Mouse (Mus musculus): Measurements from ENCODE around the gene Poglut1. TPM values are rescaled to one million over a fixed set of nuclear protein-coding genes. Genes with fewer than 3 reads are reported as not detected.

Poglut1 gene
- polyA plus RNA-seq, 1 experiment, result not detected

DNA sequence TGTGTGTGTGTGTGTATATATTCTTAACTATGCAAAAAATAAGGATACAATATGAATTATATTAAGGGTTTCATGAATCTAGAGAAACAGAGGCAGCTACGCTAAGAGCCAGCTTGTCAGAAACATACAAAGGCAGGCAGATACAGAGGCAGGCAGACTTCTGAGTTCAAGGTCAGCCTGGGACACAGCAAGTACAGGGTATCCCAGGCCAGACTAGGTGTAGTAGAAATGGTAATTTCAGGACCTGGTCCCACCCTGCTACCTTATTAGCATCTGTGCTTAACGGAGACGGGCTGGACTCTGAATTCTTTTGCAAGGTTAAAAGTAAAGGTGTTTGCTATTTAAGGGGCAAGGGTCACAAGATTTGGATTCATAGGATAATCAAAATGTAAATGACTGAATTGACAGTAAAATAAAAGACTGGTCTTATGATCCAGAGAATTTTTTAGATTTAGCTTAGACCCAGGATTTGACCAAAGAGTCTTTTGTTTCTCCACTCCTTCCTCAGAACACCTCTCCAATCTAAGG, 8.2 kb upstream of the Poglut1 start, which contains the start of gene Tmem39a:
Gene Tmem39a, plus strand, starts transcription at position 478 of the 528 bp plus-strand sequence.
- no peak for TF ChIP-seq POLR2A (IDR thresholded peaks at IDR 0.05; ENCODE audit: insufficient read depth, low read depth, low read length)
- TF ChIP-seq CTCF (IDR thresholded peaks at IDR 0.05; ENCODE audit: insufficient read depth, low read depth, low read length), result no peak
- H3K4me1 ChIP-seq (ENCODE audit: control insufficient read depth, insufficient read depth, low read length), result no peaks in the 10 kb centered on the region
- H3K27ac ChIP-seq (ENCODE audit: insufficient read depth, low read depth, low read length), result no peak within 1 kb of the TSS
- WGBS, result 84% methylated on average over 3 of the region's 3 CpGs
- no peak within 1 kb of the TSS for H3K4me3 ChIP-seq (ENCODE audit: insufficient read depth, low read depth, low read length)

DNA sequence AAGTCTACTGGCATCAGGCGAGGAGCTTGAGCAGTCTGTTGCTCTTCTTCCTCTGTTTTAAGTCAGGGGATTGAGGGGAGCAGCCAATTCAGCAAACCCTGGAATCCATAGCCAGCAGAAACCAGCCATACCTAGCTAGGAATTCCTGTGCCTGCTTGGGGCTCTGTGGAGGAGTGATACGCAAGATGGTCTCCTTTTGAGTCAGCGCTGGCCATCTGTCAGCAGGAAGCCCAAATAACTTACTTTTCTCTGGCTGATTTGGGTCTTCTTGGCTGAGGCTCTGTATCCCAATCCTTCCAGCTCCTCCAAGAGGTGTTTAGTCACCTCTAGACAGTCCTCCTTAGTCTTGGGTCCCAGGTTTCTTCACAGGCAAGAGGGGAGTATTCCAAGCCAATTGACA, 5.9 kb upstream of the Poglut1 start:
- H3K27ac ChIP-seq (ENCODE audit: insufficient read depth, low read depth, low read length), result no peak overlapping the region
- 80% methylated on average over 3 of the region's 3 CpGs for WGBS
- no peak overlapping the region for H3K4me3 ChIP-seq (ENCODE audit: insufficient read depth, low read depth, low read length)
- H3K4me1 ChIP-seq (ENCODE audit: control insufficient read depth, insufficient read depth, low read length), result no peaks in the 10 kb centered on the region
- TF ChIP-seq POLR2A (IDR thresholded peaks at IDR 0.05; ENCODE audit: insufficient read depth, low read depth, low read length), result no peak
- TF ChIP-seq CTCF (IDR thresholded peaks at IDR 0.05; ENCODE audit: insufficient read depth, low read depth, low read length), result no peak

DNA sequence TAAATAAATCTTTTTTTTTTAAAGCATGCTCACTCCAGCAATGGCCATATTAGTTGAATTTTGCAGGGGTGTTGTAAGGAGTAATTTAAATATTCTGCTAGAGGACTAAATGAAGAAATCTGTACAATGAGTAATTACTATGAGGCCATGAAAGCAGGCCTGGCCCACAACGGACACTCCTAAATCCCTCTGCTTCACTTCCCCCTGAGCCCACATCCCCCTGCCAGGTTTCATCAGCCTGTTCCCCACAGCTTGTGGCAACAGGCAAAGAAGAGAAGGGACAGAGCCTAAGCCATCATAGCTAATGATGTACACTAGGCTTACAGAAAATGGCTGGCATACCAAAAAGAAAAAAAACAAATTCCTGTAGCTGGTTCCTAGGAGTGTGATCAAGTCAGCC, 2.1 kb downstream of the Poglut1 start:
- H3K4me1 ChIP-seq (ENCODE audit: control insufficient read depth, insufficient read depth, low read length), result peaks cover 7% of the 10 kb centered on the region

DNA sequence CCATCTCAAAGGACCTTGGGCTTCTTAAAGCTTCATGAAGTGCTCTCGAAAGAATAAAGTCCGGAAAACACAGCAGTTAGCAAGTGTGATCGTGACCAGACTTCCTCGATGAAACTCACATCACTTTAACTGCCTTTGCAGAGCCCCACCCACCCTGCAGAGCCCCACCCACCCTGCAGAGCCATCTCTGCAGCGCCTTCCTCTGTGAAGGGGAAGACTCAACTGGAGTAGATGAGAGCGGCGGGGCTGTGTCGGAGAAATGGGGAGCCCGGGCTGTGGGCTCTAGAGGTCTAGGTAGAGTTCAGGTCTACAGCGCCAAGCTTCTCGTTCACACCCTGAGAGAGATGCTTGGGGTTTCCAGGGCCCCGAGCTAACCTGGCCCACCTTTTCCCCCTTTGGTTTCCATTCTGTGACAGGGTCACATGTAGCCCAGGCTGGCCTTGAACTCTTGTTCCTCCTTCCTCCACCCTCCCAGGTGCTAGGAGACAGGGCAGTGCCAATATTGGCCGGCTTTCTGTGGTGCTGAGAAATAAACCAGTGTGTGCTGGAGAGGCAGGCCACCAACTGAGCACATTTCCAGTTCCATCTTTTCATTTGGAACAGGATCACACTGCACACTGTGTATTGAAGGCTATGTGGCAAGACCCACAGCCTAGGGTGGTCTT, 11.2 kb downstream of the Poglut1 start:
- Histone ChIP-seq H3K4me1 (ENCODE audit: control insufficient read depth, insufficient read depth, low read length) (no peaks in the 10 kb centered on the region), H3K4me3 (ENCODE audit: insufficient read depth, low read depth, low read length) (no peak overlapping the region), H3K27ac (ENCODE audit: insufficient read depth, low read depth, low read length) (no peak overlapping the region)
- no peak for TF ChIP-seq POLR2A (IDR thresholded peaks at IDR 0.05; ENCODE audit: insufficient read depth, low read depth, low read length)
- TF ChIP-seq CTCF (IDR thresholded peaks at IDR 0.05; ENCODE audit: insufficient read depth, low read depth, low read length), result no peak
- WGBS, result 88% methylated on average over 13 of the region's 13 CpGs

More for the DNA sequence above, 2.1 kb downstream of the Poglut1 start:
- WGBS, result 81% methylated on average over 1 of the region's 1 CpGs
- Histone ChIP-seq H3K27ac (ENCODE audit: insufficient read depth, low read depth, low read length) (no peak overlapping the region), H3K4me3 (ENCODE audit: insufficient read depth, low read depth, low read length) (no peak overlapping the region)
- TF ChIP-seq CTCF (IDR thresholded peaks at IDR 0.05; ENCODE audit: insufficient read depth, low read depth, low read length) (no peak), POLR2A (IDR thresholded peaks at IDR 0.05; ENCODE audit: insufficient read depth, low read depth, low read length) (no peak)

DNA sequence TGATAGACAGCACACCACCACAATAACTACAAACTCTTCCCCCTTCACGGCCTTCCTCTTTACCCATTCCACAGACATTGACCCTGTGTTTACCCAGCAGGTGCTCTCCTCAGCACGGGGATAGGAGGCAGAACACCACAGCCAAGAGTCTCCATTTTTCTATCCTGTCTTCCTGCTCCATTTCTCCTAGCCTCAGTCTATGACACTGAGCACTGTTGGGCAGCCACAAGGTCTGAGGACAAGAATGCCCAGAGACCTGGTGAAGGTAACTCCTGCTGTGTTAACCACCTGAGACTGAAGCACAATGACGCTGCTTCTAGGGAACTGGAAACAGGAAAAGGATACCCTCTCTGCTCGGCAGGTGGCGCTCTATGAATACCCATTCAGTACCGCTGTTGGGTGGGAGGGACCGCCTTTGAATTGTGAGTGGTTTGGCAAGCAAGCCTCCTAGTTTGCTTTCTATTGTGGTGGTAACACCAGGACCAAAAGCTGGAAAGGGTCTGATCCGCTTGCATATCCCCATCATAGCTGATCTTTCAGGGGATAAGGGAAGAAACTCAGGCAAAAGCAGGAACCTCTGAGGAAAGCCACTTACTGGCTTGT, 13.4 kb downstream of the Poglut1 start:
- WGBS, result 19% methylated on average over 8 of the region's 8 CpGs
- TF ChIP-seq POLR2A (IDR thresholded peaks at IDR 0.05; ENCODE audit: insufficient read depth, low read depth, low read length) (no peak), CTCF (IDR thresholded peaks at IDR 0.05; ENCODE audit: insufficient read depth, low read depth, low read length) (peak; percentile 60)
- H3K27ac ChIP-seq (ENCODE audit: insufficient read depth, low read depth, low read length), result no peak overlapping the region
- H3K4me1 ChIP-seq (ENCODE audit: control insufficient read depth, insufficient read depth, low read length), result no peaks in the 10 kb centered on the region
- no peak overlapping the region for H3K4me3 ChIP-seq (ENCODE audit: insufficient read depth, low read depth, low read length)

DNA sequence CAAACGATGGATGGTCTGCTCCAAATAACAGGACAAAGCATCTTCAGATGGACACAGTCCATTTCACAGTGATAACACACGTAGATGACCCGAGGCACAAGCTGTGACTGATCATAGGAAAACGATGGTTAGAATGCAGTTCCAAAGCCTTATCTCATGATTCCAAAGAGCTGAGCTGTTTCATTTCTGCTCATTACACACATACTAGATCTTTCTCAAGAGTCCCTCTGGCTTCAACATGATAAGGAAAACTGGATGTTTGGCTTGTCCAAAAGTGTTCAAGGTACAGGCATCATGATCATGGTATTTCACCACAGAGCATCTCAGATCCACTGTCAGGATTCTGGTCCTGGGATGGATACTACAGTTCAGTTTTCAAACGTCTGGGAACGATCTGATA, 23.8 kb downstream of the Poglut1 start:
- WGBS, result 89% methylated on average over 6 of the region's 6 CpGs
- TF ChIP-seq POLR2A (IDR thresholded peaks at IDR 0.05; ENCODE audit: insufficient read depth, low read depth, low read length) (no peak), CTCF (IDR thresholded peaks at IDR 0.05; ENCODE audit: insufficient read depth, low read depth, low read length) (no peak)
- Histone ChIP-seq H3K27ac (ENCODE audit: insufficient read depth, low read depth, low read length) (no peak overlapping the region), H3K4me3 (ENCODE audit: insufficient read depth, low read depth, low read length) (no peak overlapping the region), H3K4me1 (ENCODE audit: control insufficient read depth, insufficient read depth, low read length) (no peaks in the 10 kb centered on the region)

DNA sequence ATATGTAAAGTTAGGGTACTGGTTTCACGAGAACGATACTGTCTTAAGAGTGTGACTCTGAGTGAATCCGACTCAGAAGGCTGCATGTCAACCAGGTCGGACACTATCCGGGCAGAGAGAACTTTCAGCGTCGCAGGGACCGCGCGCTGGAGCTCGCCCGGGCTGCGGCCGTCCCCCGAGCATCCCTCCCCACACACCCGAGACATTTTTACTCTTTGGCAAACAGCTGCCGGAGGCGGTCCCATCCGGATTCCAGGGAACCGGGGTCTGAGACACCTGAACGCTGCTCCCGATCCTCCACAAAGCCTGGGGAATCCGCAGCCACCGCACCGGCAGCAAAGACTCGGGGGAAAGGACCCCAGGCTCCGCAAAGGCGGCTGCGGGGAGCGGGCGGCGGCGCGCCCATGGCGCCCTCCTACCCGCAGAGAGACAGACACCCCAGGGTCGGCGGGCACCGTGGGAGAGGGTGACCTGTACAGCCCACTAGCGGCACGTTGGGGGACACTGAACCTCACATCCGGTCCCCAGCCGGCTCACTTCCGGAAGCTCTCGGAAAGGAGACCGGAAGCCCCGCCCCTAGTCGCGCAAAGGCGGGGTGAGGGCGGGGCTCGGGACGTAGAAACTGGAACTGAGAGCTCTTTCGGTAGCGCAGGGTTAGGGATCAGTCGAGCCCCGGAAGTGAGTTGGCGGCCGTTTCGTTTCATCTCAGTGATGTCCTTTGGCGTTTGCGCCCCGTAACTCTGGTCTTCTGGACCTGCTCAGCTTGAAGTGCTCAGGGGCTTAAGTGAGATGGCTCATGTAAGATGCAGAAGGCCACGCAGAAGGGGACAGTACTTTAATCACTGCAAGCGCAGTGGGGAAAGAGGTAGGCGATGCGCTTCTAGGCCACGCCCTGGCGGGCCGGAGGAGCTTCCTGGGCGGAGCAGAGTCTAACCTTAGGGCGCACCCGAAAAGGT, 27.7 kb downstream of the Poglut1 start, which contains the start of gene Timmdc1:
Gene Timmdc1, minus strand, starts transcription at position 535 of the 956 bp plus-strand sequence.
- Histone ChIP-seq H3K27ac (ENCODE audit: insufficient read depth, low read depth, low read length) (peak within 1 kb of the TSS; percentile 97), H3K4me1 (ENCODE audit: control insufficient read depth, insufficient read depth, low read length) (no peaks in the 10 kb centered on the region), H3K4me3 (ENCODE audit: insufficient read depth, low read depth, low read length) (peak within 1 kb of the TSS; percentile 97)
- TF ChIP-seq POLR2A (IDR thresholded peaks at IDR 0.05; ENCODE audit: insufficient read depth, low read depth, low read length), result peak; percentile 86; the same call in 1 of the 2 replicates
- TF ChIP-seq CTCF (IDR thresholded peaks at IDR 0.05; ENCODE audit: insufficient read depth, low read depth, low read length), result no peak
- under 1% methylated on average over 73 of the region's 73 CpGs for WGBS

DNA sequence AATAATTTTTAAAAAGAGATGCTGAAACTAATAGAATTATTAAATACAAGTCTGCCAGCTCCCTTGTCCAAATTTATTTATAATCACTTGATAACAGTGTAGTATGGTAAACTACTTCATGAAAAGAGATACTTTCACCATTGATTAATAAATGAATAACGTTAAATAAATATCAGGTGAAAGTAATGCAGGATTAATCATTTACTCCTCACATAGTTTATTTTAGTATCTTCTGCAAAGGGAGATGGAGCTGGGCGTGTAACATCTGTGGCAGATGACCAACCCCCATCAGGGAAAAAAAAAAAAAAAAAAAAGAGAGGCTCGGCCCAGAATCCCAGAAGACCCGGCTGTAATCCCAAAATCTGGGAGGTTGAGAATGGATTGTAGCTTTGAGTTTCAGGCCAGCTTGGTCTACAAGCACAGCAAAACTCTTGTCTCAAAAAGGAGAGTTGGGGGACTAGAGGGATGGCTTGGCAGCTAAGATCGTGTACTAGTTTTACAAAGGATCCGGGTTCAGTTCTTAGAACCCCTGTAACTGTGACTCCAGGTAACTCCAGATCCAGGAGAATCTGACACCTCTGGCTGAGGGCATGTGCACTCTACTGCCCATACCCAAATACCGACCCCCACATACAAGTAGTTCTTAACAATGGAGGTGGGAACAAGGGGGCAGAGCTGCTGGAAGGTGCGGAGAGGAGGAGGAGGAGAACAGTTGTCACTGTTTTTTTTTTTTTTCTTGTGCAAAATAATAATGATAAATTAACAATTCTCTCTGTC, 28.7 kb downstream of the Poglut1 start:
- TF ChIP-seq POLR2A (IDR thresholded peaks at IDR 0.05; ENCODE audit: insufficient read depth, low read depth, low read length) (no peak), CTCF (IDR thresholded peaks at IDR 0.05; ENCODE audit: insufficient read depth, low read depth, low read length) (no peak)
- Histone ChIP-seq H3K4me3 (ENCODE audit: insufficient read depth, low read depth, low read length) (no peak overlapping the region; the same call in 1 of the 2 replicates), H3K27ac (ENCODE audit: insufficient read depth, low read depth, low read length) (no peak overlapping the region), H3K4me1 (ENCODE audit: control insufficient read depth, insufficient read depth, low read length) (no peaks in the 10 kb centered on the region)
- 23% methylated on average over 8 of the region's 8 CpGs for WGBS
